Mouse (Mus musculus): ENCODE measurements at regions not wholly inside any gene's neighbourhood (a gene's known extent, or its start where the extent isn't known, plus 50 kb on each side); places are given as distances from the start of the nearest gene placed in this dataset.
"Not testable (repeated sequence)": the region's sequence is repeated elsewhere in the genome, so short reads cannot be mapped to it uniquely, and the experiment has no call there.

DNA sequence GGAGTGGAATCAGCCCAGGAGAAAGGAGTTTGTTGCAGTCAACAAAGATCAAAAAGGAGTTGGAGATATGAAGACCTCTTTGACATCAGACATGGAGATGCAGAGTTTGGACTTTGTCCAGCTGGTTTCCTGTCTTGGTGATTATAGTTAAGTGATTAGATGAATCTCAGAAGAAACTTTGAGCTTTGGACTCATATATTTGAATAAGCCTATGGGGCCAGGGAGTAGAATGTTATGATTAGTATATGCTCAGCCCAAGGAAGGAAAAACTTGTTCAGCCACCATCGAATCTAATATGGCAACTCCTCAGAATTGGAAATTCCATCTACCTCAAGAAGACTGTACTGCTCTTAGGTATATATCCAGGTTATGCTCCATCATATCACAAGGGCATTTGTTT, 137.6 kb upstream of the Klhl1 start:
- ATAC-seq (replicated peaks; ENCODE audit: low FRiP score, poor library complexity, severe bottlenecking): no peak

DNA sequence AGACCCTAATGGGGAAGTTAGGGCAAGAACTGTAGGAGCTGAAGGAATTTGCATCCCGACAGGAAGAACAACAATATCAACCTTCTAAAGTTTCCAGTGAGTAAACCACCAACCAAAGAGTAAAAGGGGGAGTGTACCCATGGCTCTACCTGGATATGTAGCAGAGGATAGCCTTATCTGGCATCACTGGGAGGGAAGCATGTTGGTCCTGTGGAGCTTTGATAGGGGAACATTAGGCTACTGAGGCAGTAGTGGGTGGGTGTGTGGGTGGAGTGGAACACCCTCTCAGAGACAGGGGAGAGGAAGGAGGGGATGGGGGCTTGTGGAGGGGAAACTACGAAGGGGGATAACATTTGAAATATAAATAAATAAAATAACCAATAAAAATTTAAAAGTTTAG, 111.4 kb upstream of the Klhl1 start:
- ATAC-seq (replicated peaks; ENCODE audit: low FRiP score, poor library complexity, severe bottlenecking): no peak

DNA sequence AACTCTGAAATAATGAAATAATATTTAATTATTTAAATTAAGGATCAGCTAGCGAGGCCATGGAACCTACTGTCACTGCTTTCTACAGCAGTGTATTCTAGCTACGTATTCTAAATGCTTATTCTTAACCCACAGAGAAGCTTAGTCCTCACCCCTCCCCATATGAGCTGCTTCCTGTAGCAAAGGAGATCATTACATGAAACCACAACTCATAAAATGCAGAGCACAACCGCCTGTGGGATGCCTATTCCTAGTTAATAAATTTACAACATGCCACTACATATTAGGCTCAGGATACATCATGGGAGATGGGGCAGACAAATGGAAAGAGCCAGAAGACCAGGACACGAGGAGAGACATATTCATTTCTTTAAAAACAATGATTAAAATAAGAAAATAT, 87.8 kb upstream of the Klhl1 start:
- no peak for ATAC-seq (replicated peaks; ENCODE audit: low FRiP score, poor library complexity, severe bottlenecking)

GRCm38 (mm10) chr14:96601092-96601491, 82.2 kb upstream of the Klhl1 start:
- not testable (repeated sequence) for ATAC-seq (replicated peaks; ENCODE audit: low FRiP score, poor library complexity, severe bottlenecking)

DNA sequence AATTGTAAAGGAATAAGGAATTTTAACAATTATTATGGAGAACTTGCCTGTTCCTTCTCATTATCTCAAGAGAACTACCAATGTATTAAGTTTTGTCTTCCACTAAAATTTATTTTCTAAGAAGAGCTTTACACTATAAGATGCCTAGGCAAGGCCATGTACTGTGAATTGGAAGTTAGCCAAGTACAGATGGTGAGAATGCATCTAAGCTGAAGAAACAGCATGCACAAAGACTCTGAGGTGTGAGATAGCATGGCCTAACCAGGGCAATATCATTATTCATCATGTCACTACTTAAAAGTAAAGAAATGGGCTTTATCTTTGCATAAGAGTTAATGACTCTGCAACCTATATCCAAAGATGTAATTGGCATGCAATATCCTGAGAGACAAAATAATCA, 73.1 kb upstream of the Klhl1 start:
- ATAC-seq (replicated peaks; ENCODE audit: low FRiP score, poor library complexity, severe bottlenecking): no peak

Measured in erythroid progenitor cell, adult 5-6 weeks (primary cell).